Mouse (Mus musculus): Measurements from ENCODE around the gene Aldh16a1. TPM values are rescaled to one million over a fixed set of nuclear protein-coding genes. Genes with fewer than 3 reads are reported as not detected.
"Not testable (repeated sequence)": the region's sequence is repeated elsewhere in the genome, so short reads cannot be mapped to it uniquely, and the experiment has no call there.

Gene Aldh16a1
- polyA plus RNA-seq, 1 experiment from 2014 or later: 106 TPM

DNA sequence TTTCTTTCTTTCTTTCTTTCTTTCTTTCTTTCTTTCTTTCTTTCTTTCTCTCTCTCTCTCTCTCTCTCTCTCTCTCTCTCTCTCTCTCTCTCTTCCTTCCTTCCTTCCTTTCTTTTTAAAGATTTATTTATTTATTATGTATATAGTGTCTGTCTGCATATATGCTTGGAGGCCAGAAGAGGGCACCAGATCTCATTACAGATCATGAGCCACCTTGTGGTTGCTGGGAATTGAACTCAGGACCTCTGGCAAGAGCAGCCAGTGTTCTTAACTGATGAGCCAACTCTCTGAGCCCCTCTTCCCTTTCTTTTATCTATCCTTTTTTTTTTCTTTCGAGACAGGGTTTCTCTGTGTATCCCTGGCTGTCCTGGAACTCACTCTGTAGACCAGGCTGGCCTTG lies 19.4 kb upstream of the Aldh16a1 start:
- not testable (repeated sequence) for H3K4me1 ChIP-seq (ENCODE audit: control insufficient read depth, insufficient read depth, low read length); H3K36me3 ChIP-seq (ENCODE audit: control insufficient read depth, insufficient read depth, low read length); H3K4me3 ChIP-seq (ENCODE audit: low read length); H3K9ac ChIP-seq (ENCODE audit: low read depth, low read length); H3K4me2 ChIP-seq (ENCODE audit: low read depth, low read length); H3K27ac ChIP-seq (ENCODE audit: low read length); ATAC-seq
- Histone ChIP-seq H3K27me3 (replicated peaks; ENCODE audit: control insufficient read depth, insufficient read depth, low read length) (peaks cover 59% of the 10 kb centered on the region), H3K9me3 (ENCODE audit: control insufficient read depth, low read length) (peaks cover 19% of the 10 kb centered on the region)
- WGBS: 73% methylated on average over 1 of the region's 1 CpGs

DNA sequence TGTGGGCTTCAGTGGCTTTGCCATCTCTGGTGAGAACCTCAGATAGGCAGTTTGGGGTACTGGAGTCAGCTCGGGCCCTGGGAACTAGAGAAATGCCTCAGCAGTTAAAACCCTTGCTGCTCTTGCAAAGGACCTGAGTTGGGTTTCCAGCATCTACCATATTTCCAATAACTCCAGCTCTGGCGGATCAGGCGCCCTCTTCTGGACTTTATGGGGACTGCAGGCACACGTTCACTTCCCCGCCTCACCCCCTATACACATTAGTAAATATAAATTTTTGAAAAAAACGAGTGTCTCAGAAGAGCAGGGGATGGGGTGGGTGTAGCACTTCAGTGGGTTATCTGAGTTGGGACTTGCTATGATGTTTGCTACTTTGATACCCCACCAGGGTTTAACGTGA lies 18.6 kb upstream of the Aldh16a1 start:
- ATAC-seq: no peak
- WGBS: 58% methylated on average over 7 of the region's 7 CpGs

DNA sequence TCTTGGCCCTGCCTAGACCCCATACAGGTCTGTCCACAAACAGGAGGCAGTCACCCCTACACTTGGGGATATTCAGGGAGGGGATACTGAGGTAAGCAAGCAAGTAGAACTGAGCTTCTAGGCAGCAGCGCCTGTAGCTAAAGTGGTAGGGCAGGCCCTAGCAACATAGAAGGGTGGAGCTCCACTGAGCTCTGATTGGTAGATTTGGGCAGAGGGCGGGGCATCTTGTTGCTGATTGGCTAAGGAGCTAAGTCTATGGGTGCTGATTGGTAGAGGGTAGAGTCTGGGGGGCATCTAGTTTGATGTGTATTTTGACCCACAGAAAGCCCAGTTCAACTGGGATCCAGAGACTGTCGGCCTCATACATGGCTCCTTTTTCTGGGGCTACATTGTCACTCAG lies 15.1 kb upstream of the Aldh16a1 start:
- Histone ChIP-seq H3K27ac (ENCODE audit: low read length) (no peak overlapping the region), H3K4me1 (ENCODE audit: control insufficient read depth, insufficient read depth, low read length) (no peaks in the 10 kb centered on the region), H3K4me2 (ENCODE audit: low read depth, low read length) (no peak overlapping the region), H3K27me3 (replicated peaks; ENCODE audit: control insufficient read depth, insufficient read depth, low read length) (peaks cover 55% of the 10 kb centered on the region), H3K4me3 (ENCODE audit: low read length) (no peak overlapping the region), H3K9me3 (ENCODE audit: control insufficient read depth, low read length) (peaks cover 19% of the 10 kb centered on the region), H3K36me3 (ENCODE audit: control insufficient read depth, insufficient read depth, low read length) (no peaks in the 10 kb centered on the region), H3K9ac (ENCODE audit: low read depth, low read length) (no peak overlapping the region)
- 90% methylated on average over 3 of the region's 3 CpGs for WGBS
- no peak for ATAC-seq

More for the DNA sequence above, 18.6 kb upstream of the Aldh16a1 start:
- H3K4me1 ChIP-seq (ENCODE audit: control insufficient read depth, insufficient read depth, low read length): 0 out of 2 replicates have a peak, but pooled peaks cover 8% of the 10 kb centered on the region
- peaks cover 19% of the 10 kb centered on the region for H3K9me3 ChIP-seq (ENCODE audit: control insufficient read depth, low read length)
- no peak overlapping the region for H3K9ac ChIP-seq (ENCODE audit: low read depth, low read length)
- peaks cover 59% of the 10 kb centered on the region for H3K27me3 ChIP-seq (replicated peaks; ENCODE audit: control insufficient read depth, insufficient read depth, low read length)
- no peak overlapping the region for H3K27ac ChIP-seq (ENCODE audit: low read length)
- no peaks in the 10 kb centered on the region for H3K36me3 ChIP-seq (ENCODE audit: control insufficient read depth, insufficient read depth, low read length)
- no peak overlapping the region for H3K4me2 ChIP-seq (ENCODE audit: low read depth, low read length)
- no peak overlapping the region for H3K4me3 ChIP-seq (ENCODE audit: low read length)

DNA sequence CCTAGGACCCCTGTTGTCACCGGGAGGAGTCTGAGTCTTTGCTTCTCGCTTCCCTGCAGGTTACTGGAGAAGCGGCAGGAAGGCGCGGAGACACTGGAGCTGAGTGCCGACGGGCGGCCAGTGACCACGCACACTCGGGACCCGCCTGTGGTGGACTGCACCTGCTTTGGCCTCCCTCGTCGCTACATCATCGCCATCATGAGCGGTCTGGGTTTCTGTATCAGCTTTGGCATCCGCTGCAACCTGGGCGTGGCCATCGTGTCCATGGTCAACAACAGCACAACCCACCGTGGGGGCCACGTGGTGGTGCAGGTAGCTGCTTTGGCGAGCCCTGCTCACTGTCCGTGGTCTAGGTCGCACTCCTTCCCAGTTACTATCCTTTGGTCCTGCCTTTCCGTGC lies 14.3 kb upstream of the Aldh16a1 start:
- Histone ChIP-seq H3K4me2 (ENCODE audit: low read depth, low read length) (no peak overlapping the region), H3K9ac (ENCODE audit: low read depth, low read length) (no peak overlapping the region), H3K4me3 (ENCODE audit: low read length) (no peak overlapping the region), H3K27ac (ENCODE audit: low read length) (no peak overlapping the region), H3K36me3 (ENCODE audit: control insufficient read depth, insufficient read depth, low read length) (no peaks in the 10 kb centered on the region), H3K4me1 (ENCODE audit: control insufficient read depth, insufficient read depth, low read length) (peaks cover 4% of the 10 kb centered on the region; the same call in 1 of the 2 replicates), H3K9me3 (ENCODE audit: control insufficient read depth, low read length) (peaks cover 19% of the 10 kb centered on the region), H3K27me3 (replicated peaks; ENCODE audit: control insufficient read depth, insufficient read depth, low read length) (peaks cover 57% of the 10 kb centered on the region)
- 8% methylated on average over 24 of the region's 24 CpGs for WGBS
- ATAC-seq: no peak

DNA sequence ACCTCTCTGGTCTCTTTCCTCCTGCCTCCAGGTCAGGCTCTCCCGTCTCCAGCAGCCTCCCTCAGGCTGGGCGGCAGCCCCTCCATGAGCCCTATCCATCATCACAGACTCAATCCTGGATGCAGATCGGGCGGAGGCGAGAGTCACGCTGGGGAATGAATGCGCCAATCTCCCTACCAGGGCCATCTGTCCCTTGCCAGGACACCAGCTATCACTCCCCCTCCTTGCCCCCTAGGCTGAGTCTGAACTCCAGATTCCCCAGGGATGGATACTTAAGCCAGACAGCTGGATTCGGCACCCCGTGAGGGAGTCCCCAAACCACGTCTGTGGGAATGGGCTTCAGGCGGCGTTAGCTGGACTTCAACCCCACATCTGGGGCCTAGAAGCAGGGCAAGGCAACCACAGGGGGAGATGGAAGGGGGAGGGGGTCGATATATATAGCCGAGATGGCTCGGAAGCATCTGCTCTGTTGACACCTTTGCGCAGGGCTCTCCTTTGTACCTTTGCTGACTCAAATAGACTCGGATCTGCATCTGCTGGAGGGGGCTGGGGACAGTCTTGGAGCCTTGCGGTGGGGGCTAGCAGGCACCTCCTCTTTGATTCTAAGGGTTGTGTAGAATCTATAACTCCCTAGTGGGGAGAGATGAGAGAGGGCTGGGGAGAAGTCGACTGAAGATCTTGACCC lies 13.5 kb upstream of the Aldh16a1 start:
- Histone ChIP-seq H3K4me3 (ENCODE audit: low read length) (no peak overlapping the region), H3K4me2 (ENCODE audit: low read depth, low read length) (no peak overlapping the region), H3K9me3 (ENCODE audit: control insufficient read depth, low read length) (peaks cover 19% of the 10 kb centered on the region), H3K27me3 (replicated peaks; ENCODE audit: control insufficient read depth, insufficient read depth, low read length) (peaks cover 65% of the 10 kb centered on the region), H3K4me1 (ENCODE audit: control insufficient read depth, insufficient read depth, low read length) (peaks cover 4% of the 10 kb centered on the region; the same call in 1 of the 2 replicates), H3K9ac (ENCODE audit: low read depth, low read length) (no peak overlapping the region), H3K27ac (ENCODE audit: low read length) (no peak overlapping the region), H3K36me3 (ENCODE audit: control insufficient read depth, insufficient read depth, low read length) (no peaks in the 10 kb centered on the region)
- WGBS: 3% methylated on average over 19 of the region's 19 CpGs
- no peak for ATAC-seq

DNA sequence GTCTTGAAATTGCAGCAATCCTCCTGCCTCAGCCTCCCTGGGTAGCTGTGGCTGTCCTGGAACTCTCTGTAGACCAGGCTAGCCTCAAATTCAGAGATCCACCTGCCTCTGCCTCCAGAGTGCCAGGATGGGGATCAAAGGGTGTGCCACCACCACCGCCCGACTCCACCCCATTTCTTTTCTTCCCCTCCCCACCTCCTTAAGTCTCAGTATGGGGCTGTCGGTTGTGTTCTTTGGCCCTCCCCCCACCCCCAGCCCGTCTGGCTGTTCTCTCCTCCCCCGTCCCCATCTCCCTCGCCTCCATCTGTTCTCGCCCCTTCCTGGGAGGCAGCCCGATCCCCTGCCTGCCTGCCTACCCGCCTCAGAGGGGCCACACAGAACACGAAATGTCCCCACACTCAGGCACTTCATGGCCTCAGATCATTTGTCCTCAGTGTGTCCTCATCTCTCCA lies 12.6 kb upstream of the Aldh16a1 start:
- Histone ChIP-seq H3K4me3 (ENCODE audit: low read length) (no peak overlapping the region), H3K27me3 (replicated peaks; ENCODE audit: control insufficient read depth, insufficient read depth, low read length) (peaks cover 68% of the 10 kb centered on the region), H3K9ac (ENCODE audit: low read depth, low read length) (no peak overlapping the region), H3K27ac (ENCODE audit: low read length) (no peak overlapping the region), H3K36me3 (ENCODE audit: control insufficient read depth, insufficient read depth, low read length) (no peaks in the 10 kb centered on the region), H3K9me3 (ENCODE audit: control insufficient read depth, low read length) (peaks cover 19% of the 10 kb centered on the region), H3K4me2 (ENCODE audit: low read depth, low read length) (no peak overlapping the region), H3K4me1 (ENCODE audit: control insufficient read depth, insufficient read depth, low read length) (peaks cover 7% of the 10 kb centered on the region)
- WGBS: 21% methylated on average over 8 of the region's 10 CpGs
- ATAC-seq: no peak

DNA sequence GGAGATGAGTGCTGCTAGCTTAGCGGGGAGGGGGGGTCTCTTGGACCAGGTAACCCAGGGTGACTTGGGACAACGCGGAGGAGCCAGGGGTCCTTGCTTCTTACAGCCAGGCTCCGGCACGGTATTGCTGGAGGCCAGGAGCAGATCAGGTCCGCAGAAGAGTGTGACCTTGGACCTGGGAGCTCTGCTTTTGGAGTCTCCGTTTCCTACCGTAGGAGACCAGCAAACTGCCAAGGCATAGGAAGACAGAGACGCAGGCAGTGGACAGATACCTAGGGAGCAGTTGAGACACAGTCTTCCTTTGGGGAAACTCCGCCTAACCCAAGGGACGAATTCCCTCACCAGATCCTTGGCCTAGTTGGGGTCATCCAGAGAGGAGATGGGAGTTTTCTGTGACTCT lies 11.3 kb upstream of the Aldh16a1 start:
- no peak for ATAC-seq
- Histone ChIP-seq H3K4me1 (ENCODE audit: control insufficient read depth, insufficient read depth, low read length) (peaks cover 7% of the 10 kb centered on the region), H3K4me2 (ENCODE audit: low read depth, low read length) (no peak overlapping the region), H3K4me3 (ENCODE audit: low read length) (no peak overlapping the region), H3K27ac (ENCODE audit: low read length) (no peak overlapping the region), H3K36me3 (ENCODE audit: control insufficient read depth, insufficient read depth, low read length) (no peaks in the 10 kb centered on the region), H3K27me3 (replicated peaks; ENCODE audit: control insufficient read depth, insufficient read depth, low read length) (peaks cover 68% of the 10 kb centered on the region), H3K9ac (ENCODE audit: low read depth, low read length) (no peak overlapping the region), H3K9me3 (ENCODE audit: control insufficient read depth, low read length) (peaks cover 18% of the 10 kb centered on the region)
- WGBS: 46% methylated on average over 11 of the region's 11 CpGs

DNA sequence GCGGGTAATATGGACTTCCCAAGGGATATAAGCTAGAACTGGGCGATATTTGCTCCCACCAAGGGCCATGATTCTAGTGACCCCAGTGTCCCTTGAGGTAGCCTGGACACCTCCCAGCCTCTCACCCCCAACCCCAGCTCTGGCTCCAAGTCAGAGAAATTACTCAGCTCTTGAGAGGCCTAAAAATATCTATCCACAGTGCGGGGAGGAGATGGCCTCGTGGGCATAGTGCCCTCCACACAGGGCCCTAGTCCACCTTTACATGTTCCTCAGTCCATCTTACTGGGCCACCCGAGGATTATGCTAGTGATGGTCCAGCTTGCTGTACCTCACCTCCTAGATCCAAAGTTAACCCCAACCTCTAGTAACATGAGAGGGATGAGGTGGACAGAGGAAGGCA lies 10.4 kb upstream of the Aldh16a1 start:
- no peak overlapping the region for H3K9ac ChIP-seq (ENCODE audit: low read depth, low read length)
- H3K4me3 ChIP-seq (ENCODE audit: low read length): no peak overlapping the region
- no peak overlapping the region for H3K4me2 ChIP-seq (ENCODE audit: low read depth, low read length)
- H3K9me3 ChIP-seq (ENCODE audit: control insufficient read depth, low read length): peaks cover 10% of the 10 kb centered on the region
- H3K4me1 ChIP-seq (ENCODE audit: control insufficient read depth, insufficient read depth, low read length): peaks cover 7% of the 10 kb centered on the region
- H3K27ac ChIP-seq (ENCODE audit: low read length): no peak overlapping the region
- 0 out of 2 replicates have a peak, but pooled peaks cover 3% of the 10 kb centered on the region for H3K36me3 ChIP-seq (ENCODE audit: control insufficient read depth, insufficient read depth, low read length)
- 65% methylated on average over 5 of the region's 5 CpGs for WGBS
- ATAC-seq: no peak
- H3K27me3 ChIP-seq (replicated peaks; ENCODE audit: control insufficient read depth, insufficient read depth, low read length): peaks cover 65% of the 10 kb centered on the region

DNA sequence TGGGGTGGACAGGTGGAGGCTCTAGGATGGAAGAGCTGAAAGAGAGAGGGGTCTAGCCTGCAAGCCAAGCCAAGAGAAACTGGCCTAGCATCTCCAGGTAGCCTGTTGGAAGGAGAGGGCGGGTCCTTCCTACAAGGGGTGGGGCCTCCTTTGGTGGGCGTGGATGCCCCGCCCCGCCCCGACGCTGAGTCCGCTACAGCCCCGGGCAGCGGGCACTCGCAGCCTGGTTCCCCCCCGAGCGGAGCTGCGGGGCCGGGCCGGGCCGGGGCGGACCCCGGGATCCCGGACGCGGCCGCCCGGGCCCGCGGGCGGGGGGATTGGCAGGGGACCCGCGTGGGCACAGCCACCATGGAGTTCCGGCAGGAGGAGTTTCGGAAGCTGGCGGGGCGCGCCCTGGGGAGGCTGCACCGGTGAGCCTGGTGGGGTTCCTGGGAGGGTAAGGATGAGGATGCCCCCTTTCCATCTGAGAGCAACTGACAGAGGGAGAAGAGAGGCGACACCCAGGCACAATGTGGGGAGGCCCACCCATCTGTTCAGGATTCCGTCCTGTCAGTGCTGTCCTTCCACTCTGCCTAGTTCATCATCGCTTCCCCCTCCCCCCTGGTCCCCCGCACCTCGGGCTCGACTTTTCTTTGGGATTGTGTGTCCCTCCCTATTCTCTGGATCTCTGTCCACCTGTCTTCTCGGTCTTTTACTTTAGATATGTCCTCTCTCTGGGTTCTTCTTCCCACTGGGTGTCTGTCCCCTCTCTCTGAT lies 9.5 kb upstream of the Aldh16a1 start, which contains the start of gene Slc17a7:
Slc17a7 (plus strand) TSS at position 215 of the 756 bp plus-strand sequence.
- Histone ChIP-seq H3K4me2 (ENCODE audit: low read depth, low read length) (peak within 1 kb of the TSS; percentile 84), H3K4me1 (ENCODE audit: control insufficient read depth, insufficient read depth, low read length) (peaks cover 7% of the 10 kb centered on the region), H3K4me3 (ENCODE audit: low read length) (peak within 1 kb of the TSS; percentile 56), H3K9me3 (ENCODE audit: control insufficient read depth, low read length) (peaks cover 2% of the 10 kb centered on the region; the same call in 1 of the 2 replicates), H3K27ac (ENCODE audit: low read length) (no peak within 1 kb of the TSS), H3K36me3 (ENCODE audit: control insufficient read depth, insufficient read depth, low read length) (0 out of 2 replicates have a peak, but pooled peaks cover 3% of the 10 kb centered on the region), H3K9ac (ENCODE audit: low read depth, low read length) (peak within 1 kb of the TSS; percentile 62), H3K27me3 (replicated peaks; ENCODE audit: control insufficient read depth, insufficient read depth, low read length) (peaks cover 58% of the 10 kb centered on the region)
- ATAC-seq: peak; percentile 31
- 3% methylated on average over 36 of the region's 41 CpGs for WGBS

Measured in intestine, embryonic 16.5 days (tissue).